Mouse (Mus musculus): ENCODE measurements around the gene Rps10. TPM values are rescaled to one million over a fixed set of nuclear protein-coding genes. Genes with fewer than 3 reads are reported as not detected.

The Rps10 gene
- total RNA-seq (2014; rRNA removed; ENCODE audit: low replicate concordance): 1,352 and 1,440 TPM in 2 replicates
- polyA plus RNA-seq (2015; fragmentation: Nextera tagmentation; extraction: Ambion mirVana): 486 and 524 TPM in 2 replicates

DNA sequence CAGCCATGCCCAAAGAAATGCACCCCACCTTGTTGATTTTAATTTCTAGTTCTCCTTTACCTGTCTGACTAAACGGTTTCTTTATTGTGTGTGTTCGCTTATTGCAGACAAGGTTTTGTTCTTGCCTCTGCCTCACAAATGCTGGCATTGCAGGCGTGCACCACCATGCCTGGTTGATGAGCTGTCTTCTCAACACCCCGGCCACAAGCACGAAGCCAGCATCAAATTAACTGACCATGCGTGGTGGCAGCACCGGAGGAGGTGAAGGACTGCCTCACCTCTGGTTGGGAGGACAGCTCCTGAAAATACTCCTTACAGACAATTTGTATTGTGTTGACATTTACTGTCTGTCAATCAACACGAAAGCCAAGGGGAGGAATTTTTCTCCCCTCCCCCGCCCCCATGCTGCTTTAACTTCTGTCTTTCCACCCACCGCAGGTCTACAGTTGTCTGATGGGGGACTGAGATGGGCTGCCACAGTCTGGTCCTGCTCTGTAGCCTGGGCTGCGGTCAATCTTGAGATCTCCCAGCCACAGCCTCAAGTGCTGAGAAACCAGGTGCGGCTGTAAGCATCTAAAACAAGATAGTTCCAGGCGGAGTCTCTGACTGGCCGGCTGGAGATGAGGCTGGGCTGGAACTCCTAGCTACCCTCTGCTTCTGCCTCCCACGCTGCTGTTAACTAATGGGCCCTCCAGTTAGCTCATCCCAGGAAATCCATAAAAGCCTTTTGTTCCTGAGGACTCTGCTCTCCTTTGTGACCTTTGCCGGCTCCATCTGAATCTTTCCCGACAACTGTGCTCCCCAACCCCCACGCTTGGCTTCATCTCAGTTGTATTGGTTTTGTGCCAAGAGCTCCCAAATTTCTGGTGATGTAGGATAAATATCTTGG, at the start of gene Rps10:
Rps10 (minus strand) TSS at position 538 of the 889 bp plus-strand sequence.
- peaks cover 18% of the 10 kb centered on the region for H3K4me1 ChIP-seq (ENCODE audit: control insufficient read depth, insufficient read depth)
- peaks cover 26% of the 10 kb centered on the region for H3K36me3 ChIP-seq (replicated peaks; ENCODE audit: control insufficient read depth, insufficient read depth, low read length)
- peak within 1 kb of the TSS; percentile 89 for H3K4me3 ChIP-seq (ENCODE audit: low read depth, low read length)
- H3K27me3 ChIP-seq (ENCODE audit: control insufficient read depth, insufficient read depth, low read length): no peaks in the 10 kb centered on the region
- no peak for TF ChIP-seq CTCF (IDR thresholded peaks at IDR 0.05; ENCODE audit: low read depth)
- TF ChIP-seq EP300 (IDR thresholded peaks at IDR 0.05; ENCODE audit: low read depth): no peak
- ATAC-seq (ENCODE audit: insufficient read depth, low read depth) (no peak), DNase-seq (ENCODE audit: low spot score) (no peak)
- 49% methylated on average over 18 of the region's 18 CpGs for WGBS
- no peak within 1 kb of the TSS for H3K9ac ChIP-seq (replicated peaks; ENCODE audit: low read depth, low read length)
- peak within 1 kb of the TSS; percentile 74 for H3K4me2 ChIP-seq (ENCODE audit: low read depth, low read length)
- H3K27ac ChIP-seq (ENCODE audit: low read depth): peak within 1 kb of the TSS; percentile 89
- no peaks in the 10 kb centered on the region for H3K9me3 ChIP-seq (replicated peaks; ENCODE audit: control insufficient read depth, low read length)

DNA sequence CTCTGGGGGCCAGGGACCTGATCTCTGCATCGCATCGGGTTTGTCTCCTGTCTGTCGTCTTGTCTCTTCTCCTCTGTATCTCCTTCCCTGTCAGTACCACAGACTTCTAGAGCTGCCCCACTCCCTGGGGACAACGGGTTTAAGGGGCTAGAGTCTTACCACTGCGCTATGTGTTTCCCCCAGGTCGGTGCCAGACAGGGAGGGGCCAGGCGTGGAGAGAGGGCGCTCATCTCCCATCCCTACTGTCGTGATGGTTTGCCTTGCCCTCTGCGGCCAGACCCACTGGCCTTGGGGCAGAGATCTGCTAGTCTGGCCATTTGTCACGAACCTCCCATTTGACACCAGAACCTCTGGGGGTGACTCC, 49.1 kb upstream of the Rps10 start:
- H3K27ac ChIP-seq (ENCODE audit: low read depth): no peak overlapping the region
- peak overlapping the region; percentile 35; the same call in 1 of the 2 replicates for H3K4me3 ChIP-seq (ENCODE audit: low read depth, low read length)
- WGBS: 4% methylated on average over 11 of the region's 11 CpGs
- DNase-seq (ENCODE audit: low spot score): no peak
- peaks cover 64% of the 10 kb centered on the region for H3K27me3 ChIP-seq (ENCODE audit: control insufficient read depth, insufficient read depth, low read length)
- peak overlapping the region; percentile 60 for H3K4me2 ChIP-seq (ENCODE audit: low read depth, low read length)
- no peaks in the 10 kb centered on the region for H3K4me1 ChIP-seq (ENCODE audit: control insufficient read depth, insufficient read depth)
- no peaks in the 10 kb centered on the region for H3K9me3 ChIP-seq (replicated peaks; ENCODE audit: control insufficient read depth, low read length)
- H3K36me3 ChIP-seq (replicated peaks; ENCODE audit: control insufficient read depth, insufficient read depth, low read length): no peaks in the 10 kb centered on the region
- no peak overlapping the region for H3K9ac ChIP-seq (replicated peaks; ENCODE audit: low read depth, low read length)
- no peak; the same call in 1 of the 2 replicates for ATAC-seq (ENCODE audit: insufficient read depth, low read depth)
- TF ChIP-seq CTCF (IDR thresholded peaks at IDR 0.05; ENCODE audit: low read depth): no peak
- no peak for TF ChIP-seq EP300 (IDR thresholded peaks at IDR 0.05; ENCODE audit: low read depth)

DNA sequence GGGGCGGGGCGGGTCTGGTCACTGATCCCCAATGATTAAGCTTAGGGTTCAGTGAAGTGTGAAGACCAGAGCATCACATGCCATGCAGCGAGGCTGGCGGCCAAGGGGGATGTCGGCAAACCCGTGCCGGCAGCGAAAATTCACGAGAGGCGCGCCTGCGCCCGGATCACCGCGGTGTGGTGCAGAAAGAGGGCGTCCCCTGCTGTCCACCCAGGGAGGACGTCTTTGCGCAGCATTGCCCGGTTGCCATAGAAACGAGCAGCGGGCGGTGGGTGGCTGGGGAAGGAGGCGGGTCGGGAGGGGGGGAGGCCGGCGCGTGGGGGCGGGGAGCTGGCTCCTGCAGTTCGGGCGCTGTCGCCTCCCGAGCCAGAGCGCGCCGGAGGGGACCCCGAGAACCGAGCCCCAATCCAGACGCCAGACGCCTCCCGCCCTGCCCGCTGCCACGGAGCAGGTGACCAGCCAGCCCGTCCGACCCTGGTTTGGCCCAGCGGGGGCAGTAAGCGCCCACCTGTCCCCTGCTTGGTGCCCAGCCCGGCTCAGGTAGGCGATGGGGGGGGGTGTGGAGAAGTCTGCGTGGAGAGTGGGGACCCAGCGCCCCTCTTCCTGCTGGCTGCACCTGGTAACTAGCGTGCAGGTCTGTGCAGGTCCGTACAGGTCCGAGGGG, 48.5 kb upstream of the Rps10 start:
- Histone ChIP-seq H3K4me2 (ENCODE audit: low read depth, low read length) (peak overlapping the region; percentile 60), H3K9ac (replicated peaks; ENCODE audit: low read depth, low read length) (no peak overlapping the region), H3K9me3 (replicated peaks; ENCODE audit: control insufficient read depth, low read length) (no peaks in the 10 kb centered on the region), H3K4me3 (ENCODE audit: low read depth, low read length) (peak overlapping the region; percentile 35), H3K4me1 (ENCODE audit: control insufficient read depth, insufficient read depth) (no peaks in the 10 kb centered on the region), H3K27ac (ENCODE audit: low read depth) (no peak overlapping the region), H3K27me3 (ENCODE audit: control insufficient read depth, insufficient read depth, low read length) (peaks cover 64% of the 10 kb centered on the region), H3K36me3 (replicated peaks; ENCODE audit: control insufficient read depth, insufficient read depth, low read length) (no peaks in the 10 kb centered on the region)
- 3% methylated on average over 37 of the region's 53 CpGs for WGBS
- peak; percentile 36 for TF ChIP-seq CTCF (IDR thresholded peaks at IDR 0.05; ENCODE audit: low read depth)
- no peak for TF ChIP-seq EP300 (IDR thresholded peaks at IDR 0.05; ENCODE audit: low read depth)
- DNase-seq (ENCODE audit: low spot score) (no peak), ATAC-seq (ENCODE audit: insufficient read depth, low read depth) (peak; percentile 17; the same call in 1 of the 2 replicates)

DNA sequence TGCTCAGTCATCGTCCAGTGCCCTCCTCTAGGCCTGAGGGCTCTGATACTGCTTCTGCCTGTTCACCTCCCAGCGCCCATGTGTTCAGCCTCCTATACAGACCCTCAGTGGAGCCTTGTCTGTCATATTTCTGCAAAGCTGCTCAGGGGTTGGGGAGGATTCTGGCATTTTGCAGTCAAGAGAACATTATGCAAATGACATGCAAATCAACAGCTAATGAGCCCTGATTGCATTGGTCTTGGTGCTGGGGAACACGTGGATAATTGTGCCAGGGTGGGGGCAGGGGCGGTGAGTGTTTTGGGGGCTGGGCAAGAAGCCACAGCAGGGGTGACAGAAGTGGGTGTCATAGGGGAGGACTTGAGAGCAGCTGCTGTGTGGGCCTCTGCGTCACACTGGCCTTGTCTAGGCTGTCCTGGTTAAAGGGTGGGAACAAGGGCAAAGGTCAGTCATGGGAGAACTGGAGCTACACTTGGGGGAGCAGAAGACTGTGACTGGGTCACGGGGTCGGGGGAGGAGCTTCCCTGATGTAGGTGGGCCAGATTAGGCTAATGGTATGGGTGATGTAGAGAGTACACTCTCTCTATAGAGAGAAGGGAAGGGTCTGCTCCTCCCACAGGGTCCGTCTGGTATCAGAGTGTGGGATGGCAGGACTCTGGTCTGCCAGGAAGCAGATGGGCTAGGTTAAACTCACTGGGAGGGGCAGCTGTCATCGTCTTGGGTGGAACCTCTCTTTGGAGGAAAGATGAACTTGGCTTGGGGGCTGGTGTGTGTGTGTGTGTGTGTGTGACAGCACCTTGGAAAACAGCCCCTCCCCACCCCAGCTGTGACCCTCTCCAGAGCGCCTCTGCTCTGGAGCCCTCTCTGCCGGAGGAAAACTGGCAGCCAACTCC, 42.7 kb upstream of the Rps10 start:
- Histone ChIP-seq H3K36me3 (replicated peaks; ENCODE audit: control insufficient read depth, insufficient read depth, low read length) (no peaks in the 10 kb centered on the region), H3K9ac (replicated peaks; ENCODE audit: low read depth, low read length) (no peak overlapping the region), H3K4me3 (ENCODE audit: low read depth, low read length) (no peak overlapping the region), H3K4me1 (ENCODE audit: control insufficient read depth, insufficient read depth) (no peaks in the 10 kb centered on the region), H3K27me3 (ENCODE audit: control insufficient read depth, insufficient read depth, low read length) (peaks cover 16% of the 10 kb centered on the region; the same call in 1 of the 2 replicates), H3K4me2 (ENCODE audit: low read depth, low read length) (no peak overlapping the region), H3K9me3 (replicated peaks; ENCODE audit: control insufficient read depth, low read length) (no peaks in the 10 kb centered on the region), H3K27ac (ENCODE audit: low read depth) (no peak overlapping the region)
- whole genome bisulfite sequencing: 47% methylated on average over 11 of the region's 11 CpGs
- no peak for TF ChIP-seq CTCF (IDR thresholded peaks at IDR 0.05; ENCODE audit: low read depth)
- ATAC-seq (ENCODE audit: insufficient read depth, low read depth): no peak; the same call in 1 of the 2 replicates
- DNase-seq (ENCODE audit: low spot score): no peak

DNA sequence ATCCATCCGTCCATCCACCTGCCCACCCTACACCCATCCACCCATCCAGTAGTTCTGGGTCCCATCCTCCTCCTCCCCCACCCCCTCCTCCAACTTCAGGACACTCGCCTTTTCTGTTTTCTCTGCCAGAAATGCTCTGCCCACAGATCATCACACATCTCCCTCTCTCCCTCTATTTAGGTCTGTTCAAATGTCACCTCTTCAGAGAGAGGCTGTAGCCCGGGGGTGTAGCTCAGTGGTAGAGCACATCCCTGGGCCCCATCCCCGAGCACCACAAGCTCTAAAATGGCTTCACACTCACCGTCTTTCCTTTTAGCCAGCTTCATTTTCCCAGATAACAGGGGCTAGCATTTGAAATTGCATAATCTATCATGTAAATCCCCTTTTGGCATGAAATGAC, 41.3 kb upstream of the Rps10 start:
- no peak for ATAC-seq (ENCODE audit: insufficient read depth, low read depth)
- peaks cover 2% of the 10 kb centered on the region; the same call in 1 of the 2 replicates for H3K27me3 ChIP-seq (ENCODE audit: control insufficient read depth, insufficient read depth, low read length)
- no peaks in the 10 kb centered on the region for H3K36me3 ChIP-seq (replicated peaks; ENCODE audit: control insufficient read depth, insufficient read depth, low read length)
- H3K9me3 ChIP-seq (replicated peaks; ENCODE audit: control insufficient read depth, low read length): no peaks in the 10 kb centered on the region
- H3K4me2 ChIP-seq (ENCODE audit: low read depth, low read length): no peak overlapping the region
- no peak overlapping the region for H3K27ac ChIP-seq (ENCODE audit: low read depth)
- no peak for DNase-seq (ENCODE audit: low spot score)
- H3K9ac ChIP-seq (replicated peaks; ENCODE audit: low read depth, low read length): no peak overlapping the region
- no peaks in the 10 kb centered on the region for H3K4me1 ChIP-seq (ENCODE audit: control insufficient read depth, insufficient read depth)
- H3K4me3 ChIP-seq (ENCODE audit: low read depth, low read length): no peak overlapping the region
- 74% methylated on average over 5 of the region's 5 CpGs for WGBS
- TF ChIP-seq EP300 (IDR thresholded peaks at IDR 0.05; ENCODE audit: low read depth) (no peak), CTCF (IDR thresholded peaks at IDR 0.05; ENCODE audit: low read depth) (no peak)
